Mouse (Mus musculus) T-helper 1 cell (primary cell): ENCODE results near the gene Senp2.

Experiments
- in situ Hi-C: fragments of 300-600 bp; cut with MboI, MseI; formaldehyde crosslinking; loops from one replicate; pipeline ENCODE4 v1.15.1; 2025; ENCODE audit warnings: high pct_unique_total_duplicates

The Senp2 gene

GRCm38 (mm10) chr16:22015569-22015968, 6.3 kb downstream of the Senp2 start:
- in situ Hi-C loops = loop anchor here (10.0 kb wide), 1 partner anchor 239 kb away; no protein-coding TSS in a partner anchor

GRCm38 (mm10) chr16:22022122-22022521, 12.8 kb downstream of the Senp2 start:
- in situ Hi-C loops = no loop called here

GRCm38 (mm10) chr16:22027474-22027873, 18.2 kb downstream of the Senp2 start:
- in situ Hi-C loops = no loop called here

GRCm38 (mm10) chr16:22038554-22038953, 29.3 kb downstream of the Senp2 start:
- in situ Hi-C loops = no loop called here

- in situ Hi-C loops = no loop called here
Observed at GRCm38 (mm10) chr16:22039978-22040377, 30.7 kb downstream of the Senp2 start.

GRCm38 (mm10) chr16:22043830-22044229, 34.5 kb downstream of the Senp2 start:
- in situ Hi-C loops = no loop called here

- in situ Hi-C loops = no loop called here
Observed at GRCm38 (mm10) chr16:22045930-22046329, 36.6 kb downstream of the Senp2 start.

- in situ Hi-C loops = no loop called here
Observed at GRCm38 (mm10) chr16:22046739-22047366, 37.6 kb downstream of the Senp2 start.

- in situ Hi-C loops = no loop called here
Observed at GRCm38 (mm10) chr16:22053411-22053810, 44.1 kb downstream of the Senp2 start.

- in situ Hi-C loops = no loop called here
Observed at GRCm38 (mm10) chr16:22057498-22057897, 48.2 kb downstream of the Senp2 start.

GRCm38 (mm10) chr16:22058871-22059270, 49.6 kb downstream of the Senp2 start:
- in situ Hi-C loops = no loop called here

GRCm38 (mm10) chr16:22060416-22060815, 51.1 kb downstream of the Senp2 start:
- in situ Hi-C loops = no loop called here

GRCm38 (mm10) chr16:22061555-22062160, 52.4 kb downstream of the Senp2 start:
- in situ Hi-C loops = no loop called here

GRCm38 (mm10) chr16:22062284-22062683, 53.0 kb downstream of the Senp2 start:
- in situ Hi-C loops = no loop called here

- in situ Hi-C loops = no loop called here
Observed at GRCm38 (mm10) chr16:22065536-22065935, 56.3 kb downstream of the Senp2 start.

GRCm38 (mm10) chr16:22067406-22067805, 58.1 kb downstream of the Senp2 start:
- in situ Hi-C loops = no loop called here

- in situ Hi-C loops = no loop called here
Observed at GRCm38 (mm10) chr16:22071361-22071760, 62.1 kb downstream of the Senp2 start.

- in situ Hi-C loops = no loop called here
Observed at GRCm38 (mm10) chr16:22075067-22075466, 65.8 kb downstream of the Senp2 start.

- in situ Hi-C loops = no loop called here
Observed at GRCm38 (mm10) chr16:22075829-22076619, 66.7 kb downstream of the Senp2 start.

GRCm38 (mm10) chr16:22076620-22076941, 67.3 kb downstream of the Senp2 start:
- in situ Hi-C loops = no loop called here

- in situ Hi-C loops = no loop called here
Observed at GRCm38 (mm10) chr16:22080125-22080710, 70.9 kb downstream of the Senp2 start.

- in situ Hi-C loops = no loop called here
Observed at GRCm38 (mm10) chr16:22085411-22085810, 76.1 kb downstream of the Senp2 start.
